Mouse (Mus musculus) forebrain, embryonic 11.5 days (tissue): ENCODE data around the gene Srp68. TPM values are rescaled to one million over a fixed set of nuclear protein-coding genes. Genes with fewer than 3 reads are reported as not detected.

Source experiments
- ATAC-seq: fragments of 200-750 bp; cut with Nextera tagmentation; replicated peaks from 2 replicates; pipeline ENCODE4 v1.8.0; 2017; ENCODE audit warnings: moderate TSS enrichment; ENCODE audit not compliant: low FRiP score
- DNase-seq: peaks from one replicate; pipeline ENCODE4 v3.0.0-alpha.2; 2017; ENCODE audit warnings: low spot score
- H3K27ac ChIP-seq: fragments of 300-500 bp; sonication (generic); 2 replicates; pipeline ENCODE4 v1.5.1; 2014; ENCODE audit warnings: low read depth, low read length
- H3K27me3 ChIP-seq: fragments of 300-500 bp; sonication (generic); 2 replicates; pipeline ENCODE4 v1.6.1; 2014; ENCODE audit warnings: mild to moderate bottlenecking, low read length, mixed read lengths; ENCODE audit not compliant: control insufficient read depth, insufficient read depth
- H3K36me3 ChIP-seq: fragments of 300-500 bp; sonication (generic); 2 replicates; pipeline ENCODE4 v1.6.1; 2014; ENCODE audit warnings: mild to moderate bottlenecking, low read length, moderate library complexity, mixed read lengths; ENCODE audit not compliant: control insufficient read depth, insufficient read depth
- H3K4me1 ChIP-seq: fragments of 300-500 bp; sonication (generic); replicated peaks from 2 replicates; pipeline ENCODE4 v1.6.1; 2014; ENCODE audit warnings: low read length, mixed read lengths; ENCODE audit not compliant: control insufficient read depth, insufficient read depth
- H3K4me2 ChIP-seq: fragments of 300-500 bp; sonication (generic); 2 replicates; pipeline ENCODE4 v1.6.1; 2014; ENCODE audit warnings: low read depth, mild to moderate bottlenecking, low read length, moderate library complexity, mixed read lengths; ENCODE audit not compliant: severe bottlenecking
- H3K4me3 ChIP-seq: fragments of 300-500 bp; sonication (generic); 2 replicates; pipeline ENCODE4 v1.5.1; 2014; ENCODE audit warnings: low read depth, low read length
- H3K9ac ChIP-seq: fragments of 300-500 bp; sonication (generic); 2 replicates; pipeline ENCODE4 v1.6.1; 2014; ENCODE audit warnings: low read length
- H3K9me3 ChIP-seq: fragments of 300-500 bp; sonication (generic); 2 replicates; pipeline ENCODE4 v1.6.1; 2016; ENCODE audit warnings: low read length, mixed read lengths; ENCODE audit not compliant: control insufficient read depth
- WGBS: fragments of 180-500 bp; shearing (Covaris S2); extraction: QIAGEN DNeasy Blood & Tissue Kit; methylation state at CpG from one replicate; pipeline ENCODE4 v1.1.7; 2014; 5-methylcytosine and 5-hydroxymethylcytosine counted together
- polyA plus RNA-seq: library from polyadenylated mRNA; unstranded; fragments of >200 nt; fragmentation: Nextera tagmentation; extraction: Ambion mirVana; gene quantifications from 2 replicates; pipeline ENCODE4 v1.2.1, GENCODE M21; 2014

Srp68 gene
- polyA plus RNA-seq, 1 experiment from 2014 or later: 81.2 TPM

DNA sequence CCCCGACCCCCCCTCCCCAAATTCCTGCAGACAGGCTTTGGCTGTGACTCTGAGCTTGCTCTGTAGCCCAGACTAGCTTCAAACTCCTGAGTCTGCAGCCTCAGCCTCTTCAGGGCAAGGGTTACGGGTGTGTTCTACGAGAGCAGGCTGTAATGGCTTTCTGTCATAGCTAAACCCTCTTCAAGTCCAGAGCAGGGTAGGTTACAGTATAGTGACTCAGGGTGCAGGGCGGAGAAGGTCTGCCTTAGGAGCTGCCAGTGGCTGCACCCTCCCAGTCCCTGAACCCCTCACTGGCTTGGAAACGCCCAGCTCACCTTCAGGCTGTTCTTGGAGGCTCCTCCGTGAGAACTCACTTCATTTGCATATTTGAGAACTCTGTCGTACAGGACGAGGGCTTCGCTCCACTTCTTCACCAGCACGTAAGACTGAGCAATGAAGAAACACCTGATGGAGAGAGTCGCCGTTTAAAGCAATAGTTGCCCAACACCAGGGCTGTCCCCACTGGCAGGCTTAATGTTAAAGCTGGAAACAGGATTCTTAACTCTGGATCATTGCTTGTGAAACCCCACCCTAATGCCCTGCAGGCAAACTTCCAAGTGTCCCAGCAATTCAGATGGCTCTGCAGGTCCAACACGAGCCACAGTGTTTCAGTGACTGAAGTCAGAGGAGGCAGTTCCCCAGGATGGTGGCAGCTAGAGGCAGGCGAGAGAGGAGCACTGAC, 26.4 kb downstream of the Srp68 start:
- H3K36me3 ChIP-seq: peaks cover 11% of the 10 kb centered on the region
- no peak overlapping the region for H3K4me2 ChIP-seq
- WGBS: 84% methylated on average over 14 of the region's 14 CpGs
- no peak overlapping the region for H3K27ac ChIP-seq
- H3K9me3 ChIP-seq: no peaks in the 10 kb centered on the region
- ATAC-seq (no peak), DNase-seq (no peak)
- no peaks in the 10 kb centered on the region for H3K4me1 ChIP-seq
- H3K4me3 ChIP-seq: no peak overlapping the region
- H3K9ac ChIP-seq: no peak overlapping the region
- no peaks in the 10 kb centered on the region for H3K27me3 ChIP-seq

DNA sequence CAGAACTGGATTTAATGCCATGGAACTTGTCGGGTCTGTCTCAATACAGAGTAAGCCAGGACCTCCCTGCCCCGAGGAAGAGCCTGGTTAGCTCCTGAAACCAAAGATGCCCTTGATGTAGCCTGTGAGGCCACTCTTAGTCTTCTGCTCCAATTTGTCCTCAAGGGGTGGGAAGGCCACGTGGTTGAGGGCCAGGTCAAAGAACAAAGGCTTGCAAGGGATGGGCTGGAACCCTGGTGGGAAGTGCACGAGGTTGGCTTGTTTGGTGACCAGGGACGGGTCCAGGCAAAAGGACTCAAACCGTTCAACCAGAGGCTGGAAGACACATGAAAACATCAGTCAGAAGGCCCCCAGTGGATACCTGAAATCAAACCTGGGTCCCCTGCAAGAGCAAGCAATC, 28.4 kb downstream of the Srp68 start:
- H3K9me3 ChIP-seq: no peaks in the 10 kb centered on the region
- H3K4me2 ChIP-seq: no peak overlapping the region
- H3K9ac ChIP-seq: no peak overlapping the region
- DNase-seq (no peak), ATAC-seq (no peak)
- no peak overlapping the region for H3K27ac ChIP-seq
- H3K4me1 ChIP-seq: 0 out of 2 replicates have a peak, but pooled peaks cover 2% of the 10 kb centered on the region
- H3K4me3 ChIP-seq: no peak overlapping the region
- H3K27me3 ChIP-seq: no peaks in the 10 kb centered on the region
- H3K36me3 ChIP-seq: peaks cover 11% of the 10 kb centered on the region; the same call in 1 of the 2 replicates
- 82% methylated on average over 6 of the region's 6 CpGs for WGBS

DNA sequence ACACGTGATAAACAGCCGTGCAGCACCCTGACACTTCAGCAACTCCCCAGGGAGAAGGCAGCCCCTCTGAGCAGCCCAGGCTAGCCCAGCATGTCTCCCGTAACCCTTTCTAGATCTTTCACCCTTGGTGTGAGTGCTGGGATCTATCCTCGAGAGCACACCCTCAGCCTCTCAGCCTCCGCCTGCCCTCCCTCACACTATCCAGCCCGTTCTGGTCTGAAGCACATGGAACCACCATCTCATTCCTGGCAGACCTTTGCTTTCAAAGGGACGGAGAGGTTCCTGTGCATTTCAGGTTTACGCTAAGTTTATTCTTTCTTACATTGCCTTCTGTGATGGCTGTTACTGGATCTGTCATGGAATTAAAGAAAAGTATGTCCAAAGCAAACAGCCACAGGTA, 29.4 kb downstream of the Srp68 start:
- Histone ChIP-seq H3K36me3 (peaks cover 11% of the 10 kb centered on the region; the same call in 1 of the 2 replicates), H3K27me3 (no peaks in the 10 kb centered on the region), H3K9ac (no peak overlapping the region), H3K27ac (no peak overlapping the region), H3K9me3 (no peaks in the 10 kb centered on the region), H3K4me3 (no peak overlapping the region), H3K4me1 (peaks cover 2% of the 10 kb centered on the region; the same call in 1 of the 2 replicates), H3K4me2 (no peak overlapping the region)
- DNase-seq (no peak), ATAC-seq (no peak)
- 95% methylated on average over 8 of the region's 8 CpGs for WGBS

DNA sequence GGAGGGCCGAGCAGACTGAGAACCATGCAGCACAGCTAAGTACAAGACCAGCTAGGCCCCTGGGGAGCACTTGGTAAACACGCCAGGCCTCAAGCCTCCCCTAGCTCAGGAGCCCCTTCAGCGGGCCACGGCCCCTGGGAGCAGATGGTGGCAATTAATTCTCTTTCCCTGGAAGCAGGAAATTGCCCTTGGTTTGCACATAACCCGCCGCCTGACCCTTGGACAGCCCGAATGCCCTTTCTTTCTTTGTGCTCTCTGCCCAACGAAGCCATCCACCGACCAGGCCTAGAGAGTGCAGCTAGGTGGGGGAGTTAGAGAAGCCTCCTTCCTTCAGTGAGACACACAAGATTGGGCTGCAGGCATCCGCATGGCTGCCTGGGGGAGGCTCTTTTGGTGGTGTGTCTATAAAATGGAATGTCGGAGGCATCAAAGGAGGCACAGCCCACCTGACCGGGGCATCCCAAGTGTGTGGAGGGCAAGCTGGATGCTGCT, 32.2 kb downstream of the Srp68 start:
- ATAC-seq (no peak), DNase-seq (no peak)
- Histone ChIP-seq H3K36me3 (no peaks in the 10 kb centered on the region; the same call in 1 of the 2 replicates), H3K4me1 (peaks cover 3% of the 10 kb centered on the region; the same call in 1 of the 2 replicates), H3K27me3 (peaks cover 7% of the 10 kb centered on the region), H3K4me2 (no peak overlapping the region), H3K27ac (no peak overlapping the region), H3K4me3 (no peak overlapping the region), H3K9me3 (no peaks in the 10 kb centered on the region), H3K9ac (no peak overlapping the region)
- 56% methylated on average over 12 of the region's 12 CpGs for WGBS

DNA sequence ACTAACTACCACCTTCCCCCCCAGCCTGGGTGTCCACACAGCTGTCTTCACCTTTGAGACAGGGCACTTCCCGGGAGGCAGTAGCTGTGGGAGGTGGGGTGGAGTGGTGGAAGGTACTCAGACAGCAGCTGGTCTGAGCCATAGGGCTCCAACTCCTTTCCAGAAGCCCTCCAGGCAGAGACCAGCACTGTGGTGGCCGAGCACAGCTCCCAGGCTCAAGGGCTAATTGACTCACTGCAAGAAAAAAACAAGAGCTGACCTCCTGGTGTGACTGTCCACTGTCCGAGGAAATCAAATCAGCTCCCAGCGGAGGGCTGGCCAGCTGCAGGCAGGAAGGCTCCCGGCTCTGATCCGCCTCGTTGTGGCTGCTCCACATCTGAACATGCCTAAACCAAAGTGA, 34.2 kb downstream of the Srp68 start:
- no peak overlapping the region for H3K4me2 ChIP-seq
- DNase-seq (no peak), ATAC-seq (no peak)
- H3K4me1 ChIP-seq: peaks cover 3% of the 10 kb centered on the region; the same call in 1 of the 2 replicates
- H3K27ac ChIP-seq: no peak overlapping the region
- no peak overlapping the region for H3K9ac ChIP-seq
- peaks cover 7% of the 10 kb centered on the region for H3K27me3 ChIP-seq
- no peak overlapping the region for H3K4me3 ChIP-seq
- 14% methylated on average over 7 of the region's 7 CpGs for WGBS
- no peaks in the 10 kb centered on the region for H3K9me3 ChIP-seq
- no peaks in the 10 kb centered on the region for H3K36me3 ChIP-seq

DNA sequence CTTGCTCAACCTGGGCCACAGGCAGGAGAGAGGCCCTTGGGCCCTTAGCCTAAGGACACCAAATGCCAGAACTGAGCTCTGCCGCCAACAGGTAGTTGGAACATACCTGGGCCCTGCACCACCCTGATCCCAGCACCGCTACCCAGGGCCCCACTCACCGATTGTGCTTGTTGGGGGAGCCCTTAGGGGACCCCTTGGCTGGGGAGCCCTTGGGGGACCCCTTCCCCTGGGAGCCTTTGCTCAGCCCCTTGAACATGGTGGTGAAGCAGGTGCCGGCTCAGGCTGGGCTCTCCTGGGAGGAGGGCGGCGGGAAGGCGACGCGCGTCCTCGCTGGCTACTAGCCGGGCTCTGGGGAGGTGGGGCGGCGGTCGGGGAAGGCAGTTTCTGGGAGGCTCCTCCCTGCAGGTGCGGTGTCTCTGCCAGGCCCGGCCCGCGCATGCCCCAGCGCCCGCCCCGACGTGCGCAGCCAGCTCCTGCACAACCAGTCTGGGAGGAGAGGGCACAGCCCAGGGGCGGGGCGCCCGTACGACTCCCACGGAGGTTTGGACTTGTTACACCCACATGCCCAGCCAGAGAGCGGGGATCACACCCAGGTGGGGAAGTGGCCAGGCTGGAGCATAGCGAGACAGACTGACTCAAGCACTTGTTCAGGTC, 36.1 kb downstream of the Srp68 start, which contains the start of gene Evpl:
Gene Evpl (minus strand): TSS at position 336 of the 654 bp plus-strand sequence.
- Histone ChIP-seq H3K27ac (no peak within 1 kb of the TSS), H3K4me3 (no peak within 1 kb of the TSS), H3K4me2 (0 out of 2 replicates have a peak within 1 kb of the TSS, but pooled peaks have one; percentile 15), H3K9me3 (no peaks in the 10 kb centered on the region), H3K27me3 (peaks cover 7% of the 10 kb centered on the region), H3K36me3 (no peaks in the 10 kb centered on the region), H3K9ac (no peak within 1 kb of the TSS), H3K4me1 (peaks cover 3% of the 10 kb centered on the region; the same call in 1 of the 2 replicates)
- no peak for ATAC-seq
- DNase-seq: no peak
- WGBS: 12% methylated on average over 28 of the region's 31 CpGs

DNA sequence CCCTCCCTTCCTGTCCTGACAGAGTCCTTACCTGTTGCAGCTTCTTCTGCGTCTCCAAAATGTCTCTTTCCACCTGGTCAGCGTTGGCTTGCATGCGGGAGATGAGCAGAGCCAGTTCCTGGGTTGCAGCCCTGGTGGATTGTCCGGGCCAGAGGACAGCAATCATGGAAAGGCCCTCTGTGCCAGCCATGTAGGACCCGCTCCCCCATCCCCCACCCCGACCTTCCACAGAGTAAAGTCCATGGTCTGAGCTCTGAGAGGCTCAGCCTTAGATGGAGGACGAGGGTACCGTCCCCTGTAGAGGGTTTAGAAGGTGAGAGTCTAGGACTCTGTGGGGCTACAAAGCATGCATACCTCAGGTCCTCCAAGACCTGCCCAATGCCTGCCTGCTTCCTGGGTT, 39.1 kb downstream of the Srp68 start:
- no peaks in the 10 kb centered on the region for H3K9me3 ChIP-seq
- H3K27ac ChIP-seq: no peak overlapping the region
- peaks cover 10% of the 10 kb centered on the region for H3K27me3 ChIP-seq
- no peak overlapping the region for H3K4me3 ChIP-seq
- H3K36me3 ChIP-seq: no peaks in the 10 kb centered on the region
- H3K4me1 ChIP-seq: peaks cover 2% of the 10 kb centered on the region; the same call in 1 of the 2 replicates
- no peak for DNase-seq
- H3K4me2 ChIP-seq: no peak overlapping the region
- no peak for ATAC-seq
- no peak overlapping the region for H3K9ac ChIP-seq
- 89% methylated on average over 8 of the region's 8 CpGs for WGBS

DNA sequence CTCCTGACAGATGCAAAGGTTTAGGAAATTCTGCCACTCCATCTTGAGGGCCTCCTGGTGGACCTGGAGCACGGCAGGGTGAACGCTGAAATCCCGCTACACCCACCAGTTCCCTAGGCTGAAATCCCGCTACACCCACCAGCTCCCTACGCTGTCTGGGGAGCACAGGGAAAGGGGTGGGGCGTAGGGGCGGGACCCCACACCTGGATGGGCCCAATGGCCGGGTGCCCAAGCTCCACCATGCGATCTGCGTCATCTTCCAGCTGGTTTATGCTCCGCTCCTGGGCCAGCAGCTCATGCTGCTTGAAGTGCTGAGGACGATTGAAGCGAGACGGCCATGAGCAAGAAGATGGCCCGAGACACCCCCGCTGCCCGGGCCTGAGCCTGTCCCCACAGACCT, 41.6 kb downstream of the Srp68 start:
- ATAC-seq (no peak), DNase-seq (no peak)
- Histone ChIP-seq H3K4me2 (0 out of 2 replicates have a peak overlapping the region, but pooled peaks have one; percentile 11), H3K4me1 (no peaks in the 10 kb centered on the region; the same call in 1 of the 2 replicates), H3K27ac (no peak overlapping the region), H3K27me3 (peaks cover 3% of the 10 kb centered on the region), H3K9ac (no peak overlapping the region; the same call in 1 of the 2 replicates), H3K36me3 (no peaks in the 10 kb centered on the region), H3K4me3 (no peak overlapping the region), H3K9me3 (no peaks in the 10 kb centered on the region)
- 24% methylated on average over 17 of the region's 17 CpGs for WGBS
